Mouse (Mus musculus): ENCODE data around the gene Oosp1. TPM values are rescaled to one million over a fixed set of nuclear protein-coding genes. Genes with fewer than 3 reads are reported as not detected.

The Oosp1 gene
- under 1 TPM in 1 of 2 experiments, not detected in 1; 0.26 TPM for polyA plus RNA-seq (2017; shearing (Covaris generic))

DNA sequence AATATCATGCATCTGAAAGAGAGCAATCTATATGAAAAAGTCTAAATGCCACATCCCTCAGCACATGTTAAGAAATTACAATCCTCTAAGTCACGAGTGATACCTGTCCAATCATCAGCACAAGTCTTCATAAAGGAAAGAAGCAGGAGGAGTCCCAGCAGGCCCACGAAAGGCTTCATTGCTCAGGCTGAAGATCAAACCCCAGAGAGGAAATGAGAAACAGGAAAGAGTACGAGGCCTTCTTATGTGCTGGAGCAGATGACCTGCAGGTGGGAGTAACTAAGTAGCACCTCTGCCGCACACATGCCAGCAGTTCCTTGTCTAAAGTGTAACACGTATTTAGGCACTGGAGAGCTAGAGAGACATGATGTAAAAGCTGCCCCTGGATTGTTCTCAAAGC lies at the start of gene Oosp1:
Gene Oosp1, minus strand, starts transcription at position 312 of the 400 bp plus-strand sequence.

DNA sequence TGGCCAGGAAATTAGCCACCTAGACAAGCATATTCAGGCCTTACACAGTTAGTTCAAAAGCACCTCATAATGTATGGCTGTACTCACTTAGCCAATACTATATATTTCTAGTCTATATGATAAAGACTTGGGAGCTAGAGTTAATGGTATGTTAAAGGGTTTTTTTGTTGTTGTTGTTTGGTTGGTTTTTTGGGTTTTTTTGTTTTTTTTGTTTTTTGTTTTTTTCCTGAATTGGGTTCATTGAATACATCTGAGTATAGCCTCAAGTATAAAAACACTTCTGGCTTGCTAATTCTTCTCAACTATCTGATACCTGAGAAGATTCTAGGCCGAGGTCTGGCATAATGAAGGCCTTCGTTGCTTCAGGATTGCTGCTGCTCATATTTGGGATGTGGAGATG lies 5.8 kb upstream of the Oosp1 start, which contains the start of gene Oosp3:
Gene Oosp3, plus strand, starts transcription at position 301 of the 400 bp plus-strand sequence.

DNA sequence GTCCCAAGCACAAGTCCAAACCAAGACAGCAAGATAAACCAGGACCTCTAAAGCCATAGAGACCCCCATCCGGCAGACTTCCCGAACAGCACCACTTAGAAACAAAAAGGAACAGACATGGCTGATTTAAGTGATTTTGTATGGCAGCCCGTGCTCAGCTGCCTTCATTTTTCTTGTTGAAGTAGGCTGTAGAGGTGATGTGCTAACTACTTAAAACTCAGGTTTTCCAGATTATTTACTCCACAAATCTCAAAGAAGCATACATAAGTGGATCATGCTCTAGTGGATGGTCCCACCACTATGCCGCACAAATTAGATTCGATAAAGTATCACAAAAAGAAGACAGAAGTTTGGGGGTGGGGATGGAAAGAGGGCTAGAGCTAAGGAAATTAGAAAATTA lies 30.5 kb downstream of the Oosp1 start, which contains the start of gene Oosp2:
Gene Oosp2, minus strand, starts transcription at position 101 of the 400 bp plus-strand sequence.

DNA sequence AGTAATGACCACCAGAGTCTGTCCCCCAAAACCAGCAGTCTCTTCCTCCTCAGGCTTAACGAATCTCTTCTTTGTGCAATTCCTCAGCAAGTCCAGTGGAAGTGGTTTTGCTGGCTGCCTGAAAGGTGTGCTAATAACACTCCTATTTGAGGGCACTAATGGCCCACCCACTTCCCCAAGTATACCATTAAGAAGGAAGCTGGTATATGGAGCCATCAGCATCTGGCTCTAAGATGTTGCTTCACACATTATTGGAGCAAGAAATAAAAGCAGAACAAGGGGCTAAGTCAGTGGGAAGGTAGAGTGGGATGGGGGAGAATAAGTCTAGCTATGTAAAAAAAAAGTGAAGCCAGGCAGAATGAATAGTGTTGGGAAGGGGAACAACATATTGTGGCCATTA lies 50.2 kb downstream of the Oosp1 start, which contains the start of gene Ms4a3:
Gene Ms4a3, minus strand, starts transcription at position 120 of the 400 bp plus-strand sequence.

DNA sequence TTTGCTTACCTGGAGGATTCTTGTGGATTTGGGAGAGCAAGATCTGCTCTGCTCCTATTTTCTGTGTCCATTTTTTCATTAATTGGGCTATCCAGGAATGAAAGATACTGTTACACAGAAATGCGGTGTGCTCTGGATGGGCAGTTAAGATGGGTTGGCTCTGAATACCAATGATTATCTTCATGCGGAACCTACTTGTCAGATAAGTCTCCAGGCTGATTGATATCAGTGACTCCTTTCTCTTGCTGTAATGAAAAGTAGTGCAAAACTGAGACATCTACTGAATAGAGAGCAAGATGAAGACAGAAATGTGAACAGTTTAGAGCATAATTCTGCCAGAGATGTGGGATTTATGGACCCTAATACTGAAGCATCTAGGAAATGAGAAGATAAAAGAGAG lies 67.4 kb downstream of the Oosp1 start, which contains the start of gene Ms4a2:
Gene Ms4a2, minus strand, starts transcription at position 169 of the 400 bp plus-strand sequence.

Other genes starting within 250 kb of the Oosp1 start
- 1,000 to 10,000 TPM; 3,085 to 3,790 TPM for gene Ms4a4b, start 247.6 kb downstream of the Oosp1 start, polyA plus RNA-seq (2017; shearing (Covaris generic))
- gene Ms4a6c, start 221.8 kb downstream of the Oosp1 start, polyA plus RNA-seq (2017; shearing (Covaris generic)) = 1 to 10 TPM; 9.0 to 9.1 TPM
- gene Gm8369, start 205.2 kb downstream of the Oosp1 start, polyA plus RNA-seq (2017; shearing (Covaris generic)) = 100 to 1,000 TPM; 283 to 529 TPM
- gene Ms4a6b, start 174.6 kb downstream of the Oosp1 start, polyA plus RNA-seq (2017; shearing (Covaris generic)) = 100 to 1,000 TPM; 907 to 938 TPM
- gene Ms4a4d, start 154.3 kb downstream of the Oosp1 start, polyA plus RNA-seq (2017; shearing (Covaris generic)) = 1 to 10 TPM; 1.5 to 2.8 TPM
- 10 to 100 TPM in 1 of 2 experiments, 1 to 10 TPM in 1; 9.3 to 10.1 TPM for gene Ms4a6d, start 86.3 kb downstream of the Oosp1 start, polyA plus RNA-seq (2017; shearing (Covaris generic))
- under 1 TPM in 1 of 2 experiments, not detected in 1; 0.47 TPM for gene Ms4a2, start 67.4 kb downstream of the Oosp1 start, polyA plus RNA-seq (2017; shearing (Covaris generic))
- not detected for gene Ms4a3, start 50.3 kb downstream of the Oosp1 start, polyA plus RNA-seq (2017; shearing (Covaris generic))
- not detected for gene Oosp2, start 30.6 kb downstream of the Oosp1 start, polyA plus RNA-seq (2017; shearing (Covaris generic))
- under 1 TPM in 1 of 2 experiments, not detected in 1; 0.44 TPM for gene Oosp3, start 5.9 kb upstream of the Oosp1 start, polyA plus RNA-seq (2017; shearing (Covaris generic))
- gene Gif, start 56.4 kb upstream of the Oosp1 start, polyA plus RNA-seq (2017; shearing (Covaris generic)) = not detected
- gene Mrpl16, start 79.2 kb upstream of the Oosp1 start, polyA plus RNA-seq (2017; shearing (Covaris generic)) = 10 to 100 TPM; 45.1 to 47.2 TPM
- gene Stx3, start 128.3 kb upstream of the Oosp1 start, polyA plus RNA-seq (2017; shearing (Covaris generic)) = 1 to 10 TPM; 2.4 to 2.6 TPM
- gene Olfr1417, start 148.1 kb upstream of the Oosp1 start, polyA plus RNA-seq (2017; shearing (Covaris generic)) = under 1 TPM in 1 of 2 experiments, not detected in 1; 0.58 TPM
- gene Olfr1418, start 169.9 kb upstream of the Oosp1 start, polyA plus RNA-seq (2017; shearing (Covaris generic)) = not detected
- gene Olfr1419, start 184.0 kb upstream of the Oosp1 start, polyA plus RNA-seq (2017; shearing (Covaris generic)) = not detected
- gene Olfr1420, start 195.4 kb upstream of the Oosp1 start, polyA plus RNA-seq (2017; shearing (Covaris generic)) = not detected
- gene Patl1, start 221.2 kb upstream of the Oosp1 start, polyA plus RNA-seq (2017; shearing (Covaris generic)) = 10 to 100 TPM; 18.3 to 20.1 TPM